Mouse (Mus musculus): ENCODE measurements around the gene Ell3. TPM values are rescaled to one million over a fixed set of nuclear protein-coding genes. Genes with fewer than 3 reads are reported as not detected.
"Not testable (repeated sequence)": the region's sequence is repeated elsewhere in the genome, so short reads cannot be mapped to it uniquely, and the experiment has no call there.

Ell3 gene
- polyA plus RNA-seq, 1 experiment, result 0.05 TPM

DNA sequence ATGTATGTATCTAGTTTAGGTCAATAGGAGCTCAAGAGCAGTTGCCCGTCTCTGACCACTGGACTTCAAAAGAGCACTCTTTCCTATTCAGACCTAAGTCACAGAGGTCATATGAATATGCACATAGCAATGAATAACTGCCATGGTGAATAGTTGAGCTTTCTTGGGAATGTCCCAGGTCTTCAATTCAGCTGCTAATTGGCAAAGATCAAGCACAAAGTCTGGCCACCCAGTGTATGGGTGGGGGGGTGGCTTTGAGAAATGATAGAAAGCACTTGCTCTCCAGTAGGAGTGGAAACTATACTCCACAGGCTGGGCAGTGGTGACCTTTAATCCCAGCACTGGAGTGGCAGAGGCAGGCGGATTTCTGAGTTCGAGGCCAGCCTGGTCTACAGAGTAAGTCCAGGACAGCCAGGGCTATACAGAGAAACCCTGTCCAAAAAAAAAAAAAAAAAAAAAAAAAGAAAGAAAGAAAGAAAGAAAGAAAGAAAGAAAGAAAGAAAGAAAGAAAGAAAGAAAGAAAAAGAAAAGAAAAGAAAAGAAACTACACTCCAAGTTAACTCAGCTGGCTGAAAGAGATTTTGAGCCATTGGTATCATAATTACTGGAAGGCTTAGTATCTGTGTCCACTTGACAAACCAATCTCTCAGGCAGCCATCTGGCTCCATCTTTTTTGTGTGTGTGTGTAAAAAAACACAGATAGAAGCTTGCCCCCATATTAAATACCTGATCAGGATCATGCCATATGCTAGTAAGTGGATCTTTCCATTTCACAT, 33.6 kb upstream of the Ell3 start:
- Histone ChIP-seq H3ac (ENCODE audit: control insufficient read depth, insufficient read length) (no peak overlapping the region), H3K4me3 (no peak overlapping the region), H3K27me3 (ENCODE audit: control insufficient read depth, insufficient read depth, insufficient read length) (no peaks in the 10 kb centered on the region), H3K36me3 (ENCODE audit: control insufficient read depth, insufficient read depth) (no peaks in the 10 kb centered on the region), H3K79me2 (ENCODE audit: control insufficient read depth, insufficient read depth) (peaks cover 6% of the 10 kb centered on the region), H3K4me2 (ENCODE audit: low read depth) (no peak overlapping the region)
- TF ChIP-seq TCF3 (IDR thresholded peaks at IDR 0.05; ENCODE audit: insufficient read length, low read depth) (no peak), POLR2A (IDR thresholded peaks at IDR 0.05; ENCODE audit: insufficient read length, low read depth) (no peak), E2F4 (IDR thresholded peaks at IDR 0.05; ENCODE audit: insufficient read depth) (no peak), SRF (IDR thresholded peaks at IDR 0.05; ENCODE audit: control insufficient read depth, insufficient read length, low read depth) (no peak), TCF12 (IDR thresholded peaks at IDR 0.05; ENCODE audit: insufficient read depth, poor library complexity, severe bottlenecking) (no peak), MYOG (IDR thresholded peaks at IDR 0.05; ENCODE audit: control insufficient read depth in 1 of 3, insufficient read depth in 1 of 3, insufficient read length in 2 of 3, low read depth in 2 of 3) (no peak), MYOD1 (IDR thresholded peaks at IDR 0.05; ENCODE audit: control insufficient read depth in 1 of 3, insufficient read length in 2 of 3, low read depth in 2 of 3) (no peak), POLR2AphosphoS2 (IDR thresholded peaks at IDR 0.05; ENCODE audit: insufficient read length, low read depth) (no peak), MAX (IDR thresholded peaks at IDR 0.05; ENCODE audit: low read depth) (no peak), REST (IDR thresholded peaks at IDR 0.05; ENCODE audit: insufficient read depth, insufficient read length) (no peak), CEBPB (IDR thresholded peaks at IDR 0.05; ENCODE audit: insufficient read depth, poor library complexity, severe bottlenecking) (no peak), USF1 (IDR thresholded peaks at IDR 0.05; ENCODE audit: low read depth) (no peak)

DNA sequence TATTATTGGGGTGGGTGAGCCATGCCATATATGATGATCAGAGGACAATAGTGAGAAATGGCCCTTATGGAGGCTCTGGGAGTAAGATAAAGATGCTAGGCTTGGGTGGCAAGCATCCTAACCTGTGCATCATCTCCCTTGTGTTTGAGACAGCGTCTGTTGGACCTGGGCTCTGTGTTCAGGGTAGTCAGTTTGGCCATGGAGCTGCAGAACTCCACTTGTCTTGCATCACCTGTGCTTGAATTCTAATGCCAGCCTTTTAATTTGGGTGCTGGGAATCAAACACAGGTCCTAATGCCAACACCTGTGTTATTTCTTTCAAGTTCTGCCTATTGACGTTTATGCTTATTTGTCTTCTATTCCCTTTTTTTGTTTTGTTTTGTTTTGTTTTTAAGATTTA, 31.2 kb upstream of the Ell3 start:
- not testable (repeated sequence) for H3K4me3 ChIP-seq; H3K4me2 ChIP-seq (ENCODE audit: low read depth); H3K36me3 ChIP-seq (ENCODE audit: control insufficient read depth, insufficient read depth); H3ac ChIP-seq (ENCODE audit: control insufficient read depth, insufficient read length); H3K27me3 ChIP-seq (ENCODE audit: control insufficient read depth, insufficient read depth, insufficient read length)
- peaks cover 16% of the 10 kb centered on the region for H3K79me2 ChIP-seq (ENCODE audit: control insufficient read depth, insufficient read depth)

DNA sequence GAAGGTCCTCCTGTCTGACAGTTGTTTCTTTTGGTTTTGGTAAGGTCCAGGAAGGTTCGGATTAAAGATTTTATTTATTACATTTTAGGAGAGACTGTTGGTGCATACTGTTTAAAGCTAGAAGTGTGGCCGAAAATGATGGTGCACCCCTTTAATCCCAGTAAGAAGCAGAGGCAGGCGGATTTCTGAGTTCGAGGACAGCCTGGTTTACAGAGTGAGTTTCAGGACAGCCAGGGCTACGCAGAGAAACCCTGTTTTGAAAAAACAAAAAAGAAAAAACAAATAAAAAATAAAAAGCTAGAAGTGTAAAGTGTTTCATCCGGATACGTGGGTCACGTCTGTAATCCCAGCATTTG, 30.1 kb upstream of the Ell3 start:
- H3K27me3 ChIP-seq (ENCODE audit: control insufficient read depth, insufficient read depth, insufficient read length), result no peaks in the 10 kb centered on the region
- peaks cover 16% of the 10 kb centered on the region for H3K79me2 ChIP-seq (ENCODE audit: control insufficient read depth, insufficient read depth)
- peak overlapping the region; percentile 40 for H3K4me3 ChIP-seq
- no peak for TF ChIP-seq TCF12 (IDR thresholded peaks at IDR 0.05; ENCODE audit: insufficient read depth, poor library complexity, severe bottlenecking)
- H3ac ChIP-seq (ENCODE audit: control insufficient read depth, insufficient read length), result no peak overlapping the region
- H3K36me3 ChIP-seq (ENCODE audit: control insufficient read depth, insufficient read depth), result no peaks in the 10 kb centered on the region
- peak overlapping the region; percentile 86 for H3K4me2 ChIP-seq (ENCODE audit: low read depth)

DNA sequence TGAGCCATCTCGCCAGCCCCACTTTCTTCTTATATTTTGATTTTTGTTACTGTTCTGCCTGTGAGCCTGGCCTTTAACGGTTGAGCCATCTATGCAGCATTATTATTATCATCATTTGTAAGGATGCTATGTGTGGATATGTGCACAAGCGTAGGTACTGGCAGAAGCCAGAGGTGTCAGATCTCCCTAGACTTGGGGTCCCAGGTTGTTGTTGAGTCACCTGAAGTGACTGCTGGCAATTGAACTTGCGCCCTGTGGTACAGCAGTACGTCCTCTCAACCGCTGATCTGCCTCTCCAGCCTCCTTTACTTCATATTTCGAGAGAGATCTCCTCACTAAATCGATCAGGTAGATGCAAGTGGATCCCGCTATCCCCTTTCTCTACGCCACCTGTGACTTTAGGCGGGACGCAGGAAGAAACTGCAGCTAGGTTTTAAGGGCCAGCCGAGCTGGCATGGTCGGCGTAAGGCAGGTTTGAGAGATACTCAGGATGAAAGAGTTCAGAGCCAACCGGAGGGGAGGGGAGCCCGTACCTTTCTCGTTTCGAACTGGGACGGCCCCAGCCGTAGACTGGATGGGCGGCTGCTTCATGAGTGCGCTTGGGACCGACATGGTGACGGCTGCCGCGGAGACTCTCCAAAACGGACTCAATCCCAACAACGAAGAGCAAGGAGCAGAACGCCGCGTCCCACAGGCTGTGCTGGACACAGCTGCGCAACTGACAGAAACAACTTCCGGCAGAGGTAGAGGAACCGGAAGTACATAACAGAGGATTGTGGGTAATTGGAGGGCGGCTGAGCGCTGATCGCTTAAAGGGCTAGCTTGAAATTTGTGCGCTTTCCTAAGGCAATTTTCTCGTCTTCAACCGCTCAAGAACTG, 29.5 kb upstream of the Ell3 start, which contains the start of gene Mfap1b:
Gene Mfap1b, minus strand, starts transcription at position 767 of the 879 bp plus-strand sequence.
- TF ChIP-seq MYOG (IDR thresholded peaks at IDR 0.05; ENCODE audit: control insufficient read depth in 1 of 3, insufficient read depth in 1 of 3, insufficient read length in 2 of 3, low read depth in 2 of 3) (peak in 1 of 3 experiments; percentile 52), POLR2AphosphoS2 (IDR thresholded peaks at IDR 0.05; ENCODE audit: insufficient read length, low read depth) (peak; percentile 84), MYOD1 (IDR thresholded peaks at IDR 0.05; ENCODE audit: control insufficient read depth in 1 of 3, insufficient read length in 2 of 3, low read depth in 2 of 3) (peak in 2 of 3 experiments; percentile 23 to 28), POLR2A (IDR thresholded peaks at IDR 0.05; ENCODE audit: insufficient read length, low read depth) (peak; percentile 74)
- H3K4me3 ChIP-seq, result peak within 1 kb of the TSS; percentile 40
- H3K79me2 ChIP-seq (ENCODE audit: control insufficient read depth, insufficient read depth), result peaks cover 16% of the 10 kb centered on the region
- H3K36me3 ChIP-seq (ENCODE audit: control insufficient read depth, insufficient read depth); H3K27me3 ChIP-seq (ENCODE audit: control insufficient read depth, insufficient read depth, insufficient read length); H3ac ChIP-seq (ENCODE audit: control insufficient read depth, insufficient read length): not testable (repeated sequence)
- H3K4me2 ChIP-seq (ENCODE audit: low read depth), result peak within 1 kb of the TSS; percentile 86

DNA sequence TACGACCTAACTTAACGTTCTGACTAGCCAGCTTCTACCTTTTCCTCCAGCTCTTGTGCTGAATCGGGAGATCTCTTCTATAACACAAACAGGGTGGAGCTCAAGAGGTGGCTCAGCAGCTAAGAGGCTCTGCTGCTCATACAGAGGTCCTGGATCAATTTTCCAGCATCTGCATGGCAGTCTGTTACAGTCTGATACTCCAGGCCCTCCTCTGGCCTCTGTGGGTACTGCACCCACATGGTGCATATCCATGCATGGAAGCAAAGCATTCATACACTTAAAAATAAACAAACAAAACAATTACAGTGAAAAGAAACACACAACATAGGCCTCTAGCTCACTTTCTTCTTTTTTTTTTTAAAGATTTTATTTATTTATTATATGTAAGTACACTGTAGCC, 28.7 kb upstream of the Ell3 start:
- H3K4me2 ChIP-seq (ENCODE audit: low read depth), result peak overlapping the region; percentile 70
- H3K36me3 ChIP-seq (ENCODE audit: control insufficient read depth, insufficient read depth), result not testable (repeated sequence)
- H3K4me3 ChIP-seq, result peak overlapping the region; percentile 40

DNA sequence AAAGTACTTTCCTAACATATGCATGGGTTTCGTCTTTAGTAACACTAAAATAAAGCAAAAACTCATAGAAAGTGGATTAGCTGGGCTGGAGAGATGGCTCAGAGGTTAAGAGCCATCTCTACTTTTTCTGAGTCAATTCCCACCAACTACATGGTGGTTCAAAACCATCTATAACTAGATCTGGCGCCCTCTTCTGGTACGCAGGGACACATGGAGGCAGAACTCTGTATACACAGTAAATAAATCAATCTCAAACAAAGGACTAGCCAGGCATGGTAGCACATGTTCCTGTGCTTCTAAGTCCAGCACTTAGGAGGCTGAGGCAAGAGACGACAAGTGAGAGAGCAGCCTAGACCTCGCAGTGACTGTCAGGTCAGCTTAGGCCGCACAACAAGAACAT, 24.9 kb upstream of the Ell3 start:
- not testable (repeated sequence) for H3K4me2 ChIP-seq (ENCODE audit: low read depth); H3K4me3 ChIP-seq; H3K36me3 ChIP-seq (ENCODE audit: control insufficient read depth, insufficient read depth); H3ac ChIP-seq (ENCODE audit: control insufficient read depth, insufficient read length); H3K27me3 ChIP-seq (ENCODE audit: control insufficient read depth, insufficient read depth, insufficient read length)
- H3K79me2 ChIP-seq (ENCODE audit: control insufficient read depth, insufficient read depth), result peaks cover 16% of the 10 kb centered on the region

More for the DNA sequence above, 28.7 kb upstream of the Ell3 start:
- H3K79me2 ChIP-seq (ENCODE audit: control insufficient read depth, insufficient read depth), result peaks cover 16% of the 10 kb centered on the region
- not testable (repeated sequence) for H3ac ChIP-seq (ENCODE audit: control insufficient read depth, insufficient read length); H3K27me3 ChIP-seq (ENCODE audit: control insufficient read depth, insufficient read depth, insufficient read length)
